Mouse (Mus musculus): Measurements from ENCODE around the gene Snd1.

DNA sequence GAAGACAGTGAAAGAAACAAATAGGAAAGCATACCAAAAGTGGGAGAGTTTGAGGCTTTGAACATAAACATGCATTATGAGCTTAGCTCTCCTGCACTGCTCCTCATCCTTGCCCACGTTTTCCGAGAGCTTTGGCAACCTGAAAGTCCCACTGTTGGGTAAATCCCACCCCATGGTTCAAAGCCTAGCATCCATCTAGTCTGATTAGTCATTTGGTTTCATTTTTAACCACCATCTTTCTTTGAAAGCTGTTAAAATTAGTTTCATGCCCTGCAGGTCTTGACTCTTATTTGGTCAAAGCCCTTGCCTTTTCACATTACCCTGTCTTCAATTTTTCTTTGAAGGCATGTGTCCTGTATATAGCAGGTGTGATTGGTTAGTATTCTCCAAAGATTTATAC lies 108.5 kb downstream of the Snd1 start:
- TF ChIP-seq GATA1 (IDR thresholded peaks at IDR 0.05; ENCODE audit: borderline replicate concordance, low read length) (no peak), FLI1 (IDR thresholded peaks at IDR 0.05; ENCODE audit: low read length) (no peak)
